Mouse (Mus musculus) lung, postnatal 0 days (tissue): Measurements from ENCODE around the gene Tpcn1.

ENCODE experiments used
- CTCF ChIP-seq: IDR thresholded peaks from 2 replicates; pipeline ENCODE4 v1.5.1; 2016; ENCODE audit warnings: antibody characterized with exemption, mild to moderate bottlenecking
- EP300 ChIP-seq: IDR thresholded peaks from 2 replicates; pipeline ENCODE4 v1.6.1; 2016; ENCODE audit warnings: antibody characterized with exemption, mild to moderate bottlenecking, control low read depth

DNA sequence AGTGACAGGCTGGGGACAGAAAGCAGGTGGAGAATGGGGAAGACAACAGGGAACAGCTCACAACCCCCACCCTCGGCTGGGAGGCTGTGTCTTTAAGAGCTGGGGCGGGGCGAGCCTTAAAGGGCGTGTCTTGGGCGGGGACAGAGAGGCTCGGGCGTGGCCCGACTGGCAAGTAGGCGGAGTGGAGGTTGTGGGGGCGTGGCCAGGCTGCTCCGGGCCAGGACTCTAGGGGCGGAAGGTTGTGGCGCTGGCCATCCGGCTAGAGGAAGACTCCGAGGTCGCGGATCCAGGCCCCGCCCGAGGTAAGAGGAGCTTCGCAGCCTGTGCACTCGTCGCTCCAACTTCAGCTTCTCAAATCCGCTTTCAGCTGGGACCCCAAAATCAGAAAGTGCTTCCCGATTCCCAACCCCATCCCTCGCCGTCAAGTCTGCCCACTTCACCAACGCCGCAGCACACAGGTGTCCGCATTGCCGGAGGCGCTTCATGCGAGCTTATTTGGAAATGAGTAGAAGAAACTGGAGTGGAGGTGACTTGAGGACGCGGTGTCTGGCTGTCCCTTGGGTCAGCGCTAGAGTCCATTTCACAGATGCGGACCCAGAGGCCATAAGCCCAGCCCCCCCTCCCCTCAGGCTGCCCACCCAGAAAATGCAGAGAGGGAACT lies 77.4 kb downstream of the Tpcn1 start, which contains the start of gene Slc8b1:
- TF ChIP-seq CTCF: no peak
- TF ChIP-seq EP300: no peak
